Comparison of ENCODE assay signal across 14 mouse cellular contexts in the genomic region with DNA sequence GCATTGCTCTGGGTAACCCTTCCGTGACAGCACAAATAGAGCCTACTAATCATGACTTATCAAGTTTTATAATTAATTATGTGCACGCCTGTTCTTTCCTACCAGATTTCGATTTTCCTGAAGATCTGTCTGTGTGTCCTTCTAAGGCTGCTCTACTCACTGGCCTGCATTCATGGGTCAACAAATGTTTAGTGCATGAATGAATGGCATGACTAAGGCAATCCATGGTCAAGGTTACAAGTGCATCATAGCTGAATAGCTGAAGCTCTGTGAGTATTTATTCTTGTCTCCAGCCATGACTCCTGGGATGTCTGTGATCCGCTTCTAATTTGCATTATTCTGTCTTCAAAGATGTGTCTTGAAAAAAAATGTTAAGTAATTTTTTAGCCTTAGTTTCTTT.
DNase-seq lines count a peak whose midpoint lies in the region.
"Had no signal": no experiment of that assay in that cellular context is flagged by ENCODE, and none has a peak within 500 bp of the region (broad histone marks: within the 10 kb centered on the region; RNA-seq: fewer than 3 reads in every experiment).

No protein-coding gene starts in this region.

- peak; percentile 23 to 81 for DNase-seq in adrenal gland, adult (ENCODE audit: inconsistent age in 2 of 2, low spot score in 1 of 2)
- DNase-seq in adrenal gland, postnatal 10 days, result no peak
- peak; percentile 47 for DNase-seq in adrenal gland, adult 8-10 months
- DNase-seq in adrenal gland, postnatal 4 days (ENCODE audit: low spot score in 2 of 2), result no peak
- DNase-seq in heart, adult 11 months, result peak; percentile 35
- no peak for DNase-seq in heart, postnatal 4 days
- DNase-seq: B cell, adult 2 months; cerebellum, adult 11 months; cerebellum, adult 18-20 months; cerebellum, adult 8-10 months; cerebellum, adult 9-11 months; cerebellum, postnatal 14 days; cerebellum, postnatal 36 days; embryo, embryonic 11 days had no signal

Comparison
In these comparisons a context has a peak if more than half of its experiments do, and no peak if none do; other contexts are left out.
1. DNase-seq: peak in adrenal gland, adult (2 of 2), adrenal gland, adult 8-10 months (single experiment) and heart, adult 11 months (single experiment); none in adrenal gland, postnatal 10 days (single experiment), adrenal gland, postnatal 4 days (0 of 2) and heart, postnatal 4 days (single experiment).